Mouse (Mus musculus): ENCODE measurements around the gene Osm. TPM values are rescaled to one million over a fixed set of nuclear protein-coding genes. Genes with fewer than 3 reads are reported as not detected.

Osm gene
- polyA plus RNA-seq, 1 experiment from 2014 or later, result not detected

DNA sequence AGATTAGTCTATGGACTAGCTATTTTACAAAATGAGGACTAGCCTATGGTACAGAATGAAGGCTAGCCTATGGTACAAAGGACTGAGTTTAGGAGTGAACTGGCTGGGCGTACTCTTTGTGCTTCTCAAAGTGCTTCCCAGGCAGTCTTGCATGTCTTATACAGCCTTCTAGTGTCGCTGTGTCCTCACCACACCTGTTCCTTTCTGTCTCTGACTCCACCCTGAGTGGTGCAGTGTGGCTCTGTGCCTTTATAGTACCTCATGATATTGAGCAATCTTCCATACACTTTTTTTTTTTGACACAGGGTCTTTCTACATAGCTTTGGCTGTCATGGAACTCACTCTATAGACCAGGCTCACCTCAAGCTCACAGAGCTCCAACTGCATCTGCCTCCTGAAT lies 4.8 kb upstream of the Osm start:
- Histone ChIP-seq H3K4me2 (replicated peaks; ENCODE audit: low read depth, low read length) (no peak overlapping the region), H3K9ac (ENCODE audit: low read depth, low read length) (no peak overlapping the region), H3K9me3 (ENCODE audit: control insufficient read depth, low read length) (no peaks in the 10 kb centered on the region), H3K4me3 (ENCODE audit: low read length) (no peak overlapping the region), H3K4me1 (ENCODE audit: control insufficient read depth, insufficient read depth, low read length) (no peaks in the 10 kb centered on the region), H3K27ac (ENCODE audit: low read depth, low read length) (no peak overlapping the region), H3K36me3 (ENCODE audit: control insufficient read depth, insufficient read depth, low read length) (no peaks in the 10 kb centered on the region), H3K27me3 (ENCODE audit: control insufficient read depth, insufficient read depth, low read length) (no peaks in the 10 kb centered on the region)
- 85% methylated on average over 2 of the region's 2 CpGs for WGBS
- ATAC-seq (ENCODE audit: low FRiP score, low TSS enrichment), result no peak

DNA sequence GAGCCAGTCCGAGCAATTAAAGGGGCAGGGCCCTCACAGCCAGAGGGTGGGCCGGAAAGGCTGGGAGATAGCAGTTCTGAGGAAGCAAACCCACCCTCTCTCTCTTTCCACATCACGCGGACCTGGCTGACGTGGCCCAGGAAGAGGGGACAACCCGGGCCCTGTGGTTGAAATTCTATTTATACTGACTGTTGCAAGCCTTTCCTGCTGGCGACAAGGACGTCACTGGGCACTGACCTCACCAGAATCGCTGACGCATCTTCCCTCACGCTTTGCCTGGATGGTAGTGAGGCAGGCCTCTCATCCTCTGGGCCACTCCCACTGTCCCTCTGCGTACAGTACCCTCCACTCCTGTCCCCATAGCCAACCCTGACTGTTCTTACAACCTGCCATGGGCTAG lies 3.6 kb upstream of the Osm start:
- Histone ChIP-seq H3K9ac (ENCODE audit: low read depth, low read length) (no peak overlapping the region), H3K4me3 (ENCODE audit: low read length) (no peak overlapping the region), H3K27ac (ENCODE audit: low read depth, low read length) (no peak overlapping the region), H3K4me1 (ENCODE audit: control insufficient read depth, insufficient read depth, low read length) (no peaks in the 10 kb centered on the region), H3K9me3 (ENCODE audit: control insufficient read depth, low read length) (no peaks in the 10 kb centered on the region), H3K36me3 (ENCODE audit: control insufficient read depth, insufficient read depth, low read length) (no peaks in the 10 kb centered on the region), H3K4me2 (replicated peaks; ENCODE audit: low read depth, low read length) (no peak overlapping the region), H3K27me3 (ENCODE audit: control insufficient read depth, insufficient read depth, low read length) (no peaks in the 10 kb centered on the region)
- no peak for ATAC-seq (ENCODE audit: low FRiP score, low TSS enrichment)
- WGBS, result 59% methylated on average over 12 of the region's 12 CpGs

GRCm38 (mm10) chr11:4235052-4235655 lies 1.1 kb upstream of the Osm start:
- H3K36me3 ChIP-seq (ENCODE audit: control insufficient read depth, insufficient read depth, low read length), result no peaks in the 10 kb centered on the region
- no peaks in the 10 kb centered on the region for H3K9me3 ChIP-seq (ENCODE audit: control insufficient read depth, low read length)
- H3K4me2 ChIP-seq (replicated peaks; ENCODE audit: low read depth, low read length), result no peak overlapping the region
- H3K4me1 ChIP-seq (ENCODE audit: control insufficient read depth, insufficient read depth, low read length), result no peaks in the 10 kb centered on the region
- no peak overlapping the region for H3K27ac ChIP-seq (ENCODE audit: low read depth, low read length)
- 91% methylated on average over 6 of the region's 6 CpGs for WGBS
- no peaks in the 10 kb centered on the region for H3K27me3 ChIP-seq (ENCODE audit: control insufficient read depth, insufficient read depth, low read length)
- no peak overlapping the region for H3K4me3 ChIP-seq (ENCODE audit: low read length)
- H3K9ac ChIP-seq (ENCODE audit: low read depth, low read length), result no peak overlapping the region
- ATAC-seq (ENCODE audit: low FRiP score, low TSS enrichment), result no peak

DNA sequence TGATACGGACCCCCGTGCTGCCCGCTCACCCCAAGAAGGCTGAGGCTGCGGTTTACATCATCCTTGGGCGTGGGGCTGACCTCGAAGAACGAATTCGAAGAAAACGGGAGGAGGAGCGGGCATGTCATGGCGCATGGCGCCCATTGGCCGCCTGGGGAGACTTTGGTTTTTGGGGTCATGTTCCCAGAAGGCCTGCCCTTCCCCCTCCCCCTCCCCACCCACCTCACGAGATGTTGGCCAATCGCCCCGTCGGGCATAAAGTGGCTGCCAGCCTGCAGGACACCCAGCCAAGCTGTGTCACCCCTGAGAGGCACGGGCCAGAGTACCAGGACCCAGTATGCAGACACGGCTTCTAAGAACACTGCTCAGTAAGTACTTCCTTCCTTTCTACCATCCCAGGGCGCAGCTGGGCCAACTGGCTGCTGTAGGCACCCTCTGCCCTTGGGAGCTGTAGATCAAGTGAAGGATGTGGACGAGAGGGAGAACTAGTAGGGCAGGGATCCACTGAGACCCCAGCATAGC lies 387 bp downstream of the Osm start:
- no peak overlapping the region for H3K27ac ChIP-seq (ENCODE audit: low read depth, low read length)
- no peak overlapping the region for H3K4me2 ChIP-seq (replicated peaks; ENCODE audit: low read depth, low read length)
- WGBS, result 88% methylated on average over 21 of the region's 21 CpGs
- no peaks in the 10 kb centered on the region for H3K9me3 ChIP-seq (ENCODE audit: control insufficient read depth, low read length)
- H3K4me3 ChIP-seq (ENCODE audit: low read length), result no peak overlapping the region
- H3K4me1 ChIP-seq (ENCODE audit: control insufficient read depth, insufficient read depth, low read length), result no peaks in the 10 kb centered on the region
- no peak for ATAC-seq (ENCODE audit: low FRiP score, low TSS enrichment)
- no peaks in the 10 kb centered on the region for H3K27me3 ChIP-seq (ENCODE audit: control insufficient read depth, insufficient read depth, low read length)
- no peak overlapping the region for H3K9ac ChIP-seq (ENCODE audit: low read depth, low read length)
- H3K36me3 ChIP-seq (ENCODE audit: control insufficient read depth, insufficient read depth, low read length), result no peaks in the 10 kb centered on the region

DNA sequence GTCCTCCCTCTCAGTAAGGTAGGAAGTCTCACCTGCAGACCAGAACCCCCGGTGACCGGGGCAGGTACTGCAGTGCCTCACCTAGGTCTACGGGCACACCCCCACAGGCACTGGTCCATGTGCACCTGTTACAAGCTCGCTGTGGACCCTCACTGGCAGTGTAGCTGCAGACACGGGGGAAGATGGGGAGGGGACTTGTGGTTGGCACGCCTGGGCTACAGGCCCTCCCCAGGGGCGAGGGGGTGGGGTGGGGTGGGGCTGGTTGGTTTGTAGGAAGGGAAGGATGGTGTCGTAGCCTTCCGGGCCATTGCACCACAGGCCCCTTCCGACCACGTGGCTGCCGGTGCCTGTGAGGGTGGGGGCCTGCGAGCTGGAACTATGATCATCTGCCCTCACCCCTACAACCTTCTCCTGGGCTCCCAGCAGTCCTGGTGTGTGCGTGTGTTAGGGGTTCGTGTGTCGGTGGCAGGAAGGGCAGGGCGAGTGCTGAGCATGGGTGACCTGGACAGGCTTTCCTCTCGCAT lies 1.2 kb downstream of the Osm start:
- 85% methylated on average over 18 of the region's 18 CpGs for WGBS
- H3K4me2 ChIP-seq (replicated peaks; ENCODE audit: low read depth, low read length), result no peak overlapping the region

GRCm38 (mm10) chr11:4238167-4238566 lies 1.9 kb downstream of the Osm start:
- H3K27me3 ChIP-seq (ENCODE audit: control insufficient read depth, insufficient read depth, low read length), result no peaks in the 10 kb centered on the region
- no peaks in the 10 kb centered on the region for H3K4me1 ChIP-seq (ENCODE audit: control insufficient read depth, insufficient read depth, low read length)
- H3K27ac ChIP-seq (ENCODE audit: low read depth, low read length), result no peak overlapping the region
- no peak overlapping the region for H3K4me3 ChIP-seq (ENCODE audit: low read length)
- WGBS, result 94% methylated on average over 6 of the region's 6 CpGs
- H3K9me3 ChIP-seq (ENCODE audit: control insufficient read depth, low read length), result no peaks in the 10 kb centered on the region
- H3K36me3 ChIP-seq (ENCODE audit: control insufficient read depth, insufficient read depth, low read length), result no peaks in the 10 kb centered on the region
- no peak for ATAC-seq (ENCODE audit: low FRiP score, low TSS enrichment)
- no peak overlapping the region for H3K9ac ChIP-seq (ENCODE audit: low read depth, low read length)
- H3K4me2 ChIP-seq (replicated peaks; ENCODE audit: low read depth, low read length), result no peak overlapping the region

More for the DNA sequence above, 1.2 kb downstream of the Osm start:
- ATAC-seq (ENCODE audit: low FRiP score, low TSS enrichment), result no peak
- Histone ChIP-seq H3K27ac (ENCODE audit: low read depth, low read length) (no peak overlapping the region), H3K27me3 (ENCODE audit: control insufficient read depth, insufficient read depth, low read length) (no peaks in the 10 kb centered on the region), H3K9ac (ENCODE audit: low read depth, low read length) (no peak overlapping the region), H3K4me3 (ENCODE audit: low read length) (no peak overlapping the region), H3K9me3 (ENCODE audit: control insufficient read depth, low read length) (no peaks in the 10 kb centered on the region), H3K4me1 (ENCODE audit: control insufficient read depth, insufficient read depth, low read length) (no peaks in the 10 kb centered on the region), H3K36me3 (ENCODE audit: control insufficient read depth, insufficient read depth, low read length) (no peaks in the 10 kb centered on the region)

- H3K27ac ChIP-seq (ENCODE audit: low read depth, low read length), result no peak overlapping the region
- H3K4me2 ChIP-seq (replicated peaks; ENCODE audit: low read depth, low read length), result no peak overlapping the region
- 94% methylated on average over 23 of the region's 23 CpGs for WGBS
- H3K9me3 ChIP-seq (ENCODE audit: control insufficient read depth, low read length), result no peaks in the 10 kb centered on the region
- no peaks in the 10 kb centered on the region for H3K36me3 ChIP-seq (ENCODE audit: control insufficient read depth, insufficient read depth, low read length)
- H3K27me3 ChIP-seq (ENCODE audit: control insufficient read depth, insufficient read depth, low read length), result no peaks in the 10 kb centered on the region
- no peak for ATAC-seq (ENCODE audit: low FRiP score, low TSS enrichment)
- H3K4me3 ChIP-seq (ENCODE audit: low read length), result no peak overlapping the region
- no peaks in the 10 kb centered on the region for H3K4me1 ChIP-seq (ENCODE audit: control insufficient read depth, insufficient read depth, low read length)
- no peak overlapping the region for H3K9ac ChIP-seq (ENCODE audit: low read depth, low read length)
Observed at GRCm38 (mm10) chr11:4239691-4240090, 3.5 kb downstream of the Osm start.

- Histone ChIP-seq H3K9me3 (ENCODE audit: control insufficient read depth, low read length) (no peaks in the 10 kb centered on the region), H3K36me3 (ENCODE audit: control insufficient read depth, insufficient read depth, low read length) (no peaks in the 10 kb centered on the region), H3K9ac (ENCODE audit: low read depth, low read length) (no peak overlapping the region), H3K4me1 (ENCODE audit: control insufficient read depth, insufficient read depth, low read length) (no peaks in the 10 kb centered on the region), H3K4me3 (ENCODE audit: low read length) (no peak overlapping the region), H3K4me2 (replicated peaks; ENCODE audit: low read depth, low read length) (no peak overlapping the region), H3K27me3 (ENCODE audit: control insufficient read depth, insufficient read depth, low read length) (no peaks in the 10 kb centered on the region), H3K27ac (ENCODE audit: low read depth, low read length) (no peak overlapping the region)
- 82% methylated on average over 7 of the region's 7 CpGs for WGBS
- ATAC-seq (ENCODE audit: low FRiP score, low TSS enrichment), result no peak
Observed at GRCm38 (mm10) chr11:4240151-4240550, 3.9 kb downstream of the Osm start.

GRCm38 (mm10) chr11:4241180-4241579 lies 5.0 kb downstream of the Osm start:
- ATAC-seq (ENCODE audit: low FRiP score, low TSS enrichment), result no peak

More at GRCm38 (mm10) chr11:4241180-4241579, 5.0 kb downstream of the Osm start:
- Histone ChIP-seq H3K4me1 (ENCODE audit: control insufficient read depth, insufficient read depth, low read length) (no peaks in the 10 kb centered on the region), H3K9me3 (ENCODE audit: control insufficient read depth, low read length) (no peaks in the 10 kb centered on the region), H3K36me3 (ENCODE audit: control insufficient read depth, insufficient read depth, low read length) (no peaks in the 10 kb centered on the region), H3K4me3 (ENCODE audit: low read length) (no peak overlapping the region), H3K27ac (ENCODE audit: low read depth, low read length) (no peak overlapping the region), H3K4me2 (replicated peaks; ENCODE audit: low read depth, low read length) (no peak overlapping the region), H3K27me3 (ENCODE audit: control insufficient read depth, insufficient read depth, low read length) (no peaks in the 10 kb centered on the region), H3K9ac (ENCODE audit: low read depth, low read length) (no peak overlapping the region)
- 76% methylated on average over 4 of the region's 4 CpGs for WGBS

Data from kidney, embryonic 14.5 days (tissue).